In the genomic region with DNA sequence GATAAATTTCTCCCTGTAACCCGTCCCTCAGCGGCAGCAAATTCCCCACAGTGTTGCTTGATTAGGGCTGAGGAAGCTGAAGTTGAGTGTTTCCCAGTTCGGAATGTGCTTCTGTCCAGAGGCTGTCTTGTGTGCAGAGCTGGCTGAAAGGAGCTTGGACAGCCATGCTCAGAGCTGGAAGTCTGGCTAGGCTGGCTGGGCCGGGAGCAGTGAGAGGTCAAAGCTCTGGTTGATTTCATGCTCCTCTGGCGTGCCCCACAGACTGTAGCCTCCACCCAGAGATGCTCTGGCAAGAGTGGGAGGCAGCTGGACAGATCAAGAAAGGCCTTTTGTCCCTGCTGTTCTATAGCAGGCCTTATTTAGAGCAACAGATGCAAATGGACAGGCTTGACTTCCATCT, we compare ENCODE assay signal across 10 mouse cellular contexts.
A peak's percentile ranks its signal among the peaks of the same experiment; 100 is the strongest.
DNase-seq lines count a peak whose midpoint lies in the region; ATAC-seq and TF ChIP-seq lines count a peak whose summit lies in the region.
"Had no signal": no experiment of that assay in that cellular context is flagged by ENCODE, and none has a peak within 500 bp of the region (broad histone marks: within the 10 kb centered on the region; RNA-seq: fewer than 3 reads in every experiment).

No protein-coding gene starts in this region.

- no peak for DNase-seq in kidney, postnatal 25 days
- DNase-seq in brain, embryonic 14.5 days (ENCODE audit: low read depth), result peak; percentile 42
- DNase-seq in gastrocnemius, postnatal 4 days (ENCODE audit: low spot score in 2 of 2), result peak; percentile 28 to 63
- peak; percentile 16 for DNase-seq in hindlimb bud, embryonic 11.5 days (ENCODE audit: extremely low spot score, low read depth, low spot score)
- DNase-seq in spleen, postnatal 14 days (ENCODE audit: low spot score in 2 of 2), result no peak

- H3K4me2 ChIP-seq in kidney, embryonic 15.5 days, result no peak overlapping the region
- H3K4me2 ChIP-seq in midbrain, embryonic 12.5 days (replicated peaks), result no peak overlapping the region

- 39% methylated on average over 5 of the region's 5 CpGs for WGBS in kidney, embryonic 15.5 days
- 42% methylated on average over 5 of the region's 5 CpGs for WGBS in midbrain, embryonic 12.5 days

- H3K9me3 ChIP-seq in kidney, embryonic 15.5 days (replicated peaks), result no peaks in the 10 kb centered on the region
- no peaks in the 10 kb centered on the region for H3K9me3 ChIP-seq in midbrain, embryonic 12.5 days
- H3K9me3 ChIP-seq: G1E had no signal

- no peak overlapping the region for H3K9ac ChIP-seq in kidney, embryonic 15.5 days
- H3K9ac ChIP-seq in midbrain, embryonic 12.5 days (replicated peaks), result no peak overlapping the region

- no peak for TF ChIP-seq CTCF in brain, embryonic 14.5 days (IDR thresholded peaks at IDR 0.05; ENCODE audit: borderline replicate concordance, extremely low read depth, insufficient read depth, insufficient read length)

- no peak for TF ChIP-seq POLR2A in brain, embryonic 14.5 days (IDR thresholded peaks at IDR 0.05; ENCODE audit: borderline replicate concordance, extremely low read depth, insufficient read depth, insufficient read length, poor library complexity, severe bottlenecking)

- no peak overlapping the region for H3K4me3 ChIP-seq in kidney, embryonic 15.5 days (replicated peaks)
- H3K4me3 ChIP-seq in midbrain, embryonic 12.5 days, result no peak overlapping the region
- H3K4me3 ChIP-seq: erythroblast, embryonic 14.5 days had no signal

- no peak overlapping the region for H3K27ac ChIP-seq in kidney, embryonic 15.5 days
- H3K27ac ChIP-seq in midbrain, embryonic 12.5 days (replicated peaks), result peak overlapping the region; percentile 54; the same call in 1 of the 2 replicates

- H3K4me1 ChIP-seq in kidney, embryonic 15.5 days, result 0 out of 2 replicates have a peak, but pooled peaks cover 4% of the 10 kb centered on the region
- peaks cover 13% of the 10 kb centered on the region for H3K4me1 ChIP-seq in midbrain, embryonic 12.5 days

- ATAC-seq in kidney, embryonic 15.5 days (replicated peaks; ENCODE audit: low FRiP score), result peak; percentile 43; the same call in 1 of the 2 replicates
- ATAC-seq in midbrain, embryonic 12.5 days (ENCODE audit: low FRiP score, low read depth), result peak; percentile 82
- ATAC-seq in granulocyte monocyte progenitor cell, adult 5-6 weeks (replicated peaks; ENCODE audit: poor library complexity, severe bottlenecking), result no peak

- no peaks in the 10 kb centered on the region for H3K27me3 ChIP-seq in kidney, embryonic 15.5 days
- H3K27me3 ChIP-seq in midbrain, embryonic 12.5 days, result no peaks in the 10 kb centered on the region

- no peaks in the 10 kb centered on the region for H3K36me3 ChIP-seq in kidney, embryonic 15.5 days
- H3K36me3 ChIP-seq in midbrain, embryonic 12.5 days, result no peaks in the 10 kb centered on the region
- H3K36me3 ChIP-seq: G1E had no signal

Comparison
In these comparisons a context has a peak if more than half of its experiments do, and no peak if none do; other contexts are left out.
1. DNase-seq: peak in brain, embryonic 14.5 days (single experiment), gastrocnemius, postnatal 4 days (2 of 2) and hindlimb bud, embryonic 11.5 days (single experiment); none in kidney, postnatal 25 days (0 of 2) and spleen, postnatal 14 days (0 of 2).